Mouse (Mus musculus) hindbrain, embryonic 16.5 days (tissue): Measurements from ENCODE around the gene Olfr768. TPM values are rescaled to one million over a fixed set of nuclear protein-coding genes. Genes with fewer than 3 reads are reported as not detected.

Experiments
- polyA plus RNA-seq: library from polyadenylated mRNA; unstranded; fragments of >200 nt; fragmentation: Nextera tagmentation; extraction: Ambion mirVana; gene quantifications from 2 replicates; pipeline ENCODE4 v1.2.1, GENCODE M21; 2015

The Olfr768 gene
- polyA plus RNA-seq, 1 experiment from 2014 or later: not detected

Other genes with a start within 250 kb of the Olfr768 start
- gene Gdf11, start 207.7 kb downstream of the Olfr768 start, polyA plus RNA-seq: 5.8 and 6.5 TPM in 2 replicates
- gene Cd63, start 198.4 kb downstream of the Olfr768 start, polyA plus RNA-seq: 322 and 343 TPM in 2 replicates
- gene Rdh5, start 176.5 kb downstream of the Olfr768 start, polyA plus RNA-seq: 29.6 and 30.0 TPM in 2 replicates
- gene Bloc1s1, start 175.3 kb downstream of the Olfr768 start, polyA plus RNA-seq: 247 and 278 TPM in 2 replicates
- gene Itga7, start 165.6 kb downstream of the Olfr768 start, polyA plus RNA-seq: 12.7 and 12.8 TPM in 2 replicates
- gene Mettl7b, start 138.4 kb downstream of the Olfr768 start, polyA plus RNA-seq: not detected in 2 replicates
- not detected in 2 replicates for gene Olfr9, start 109.9 kb downstream of the Olfr768 start, polyA plus RNA-seq
- not detected in 2 replicates for gene Olfr763, start 88.6 kb downstream of the Olfr768 start, polyA plus RNA-seq
- not detected in 2 replicates for gene Olfr764-ps1, start 59.5 kb downstream of the Olfr768 start, polyA plus RNA-seq
- gene Olfr765, start 49.4 kb downstream of the Olfr768 start, polyA plus RNA-seq: not detected in 2 replicates
- not detected in 2 replicates for gene Olfr766-ps1, start 30.4 kb downstream of the Olfr768 start, polyA plus RNA-seq
- gene Olfr767, start 16.5 kb downstream of the Olfr768 start, polyA plus RNA-seq: not detected in 2 replicates
- gene Olfr769, start 18.5 kb upstream of the Olfr768 start, polyA plus RNA-seq: not detected in 2 replicates
- gene Olfr770, start 39.6 kb upstream of the Olfr768 start, polyA plus RNA-seq: not detected in 2 replicates
- not detected in 2 replicates for gene Olfr771, start 65.4 kb upstream of the Olfr768 start, polyA plus RNA-seq
- not detected in 2 replicates for gene Olfr772, start 78.5 kb upstream of the Olfr768 start, polyA plus RNA-seq
- gene Olfr773, start 88.0 kb upstream of the Olfr768 start, polyA plus RNA-seq: not detected in 2 replicates
- gene Olfr774, start 136.8 kb upstream of the Olfr768 start, polyA plus RNA-seq: not detected in 2 replicates
- gene Olfr775, start 149.0 kb upstream of the Olfr768 start, polyA plus RNA-seq: not detected in 2 replicates
- not detected in 2 replicates for gene Olfr776, start 159.8 kb upstream of the Olfr768 start, polyA plus RNA-seq
- not detected in 2 replicates for gene Olfr777, start 172.1 kb upstream of the Olfr768 start, polyA plus RNA-seq
- not detected in 2 replicates for gene Olfr780, start 218.7 kb upstream of the Olfr768 start, polyA plus RNA-seq
- not detected in 2 replicates for gene Olfr781, start 229.5 kb upstream of the Olfr768 start, polyA plus RNA-seq
- not detected in 2 replicates for gene Olfr782, start 249.5 kb upstream of the Olfr768 start, polyA plus RNA-seq